Mouse (Mus musculus) forebrain, embryonic 15.5 days (tissue): ENCODE measurements at regions not wholly inside any gene's neighbourhood (a gene's known extent, or its start where the extent isn't known, plus 50 kb on each side); places are given as distances from the start of the nearest gene placed in this dataset.

ENCODE experiments used
- ATAC-seq: fragments of 200-750 bp; cut with Nextera tagmentation; replicated peaks from 2 replicates; pipeline ENCODE4 v1.8.0; 2017; ENCODE audit warnings: mild to moderate bottlenecking, moderate TSS enrichment, moderate library complexity
- H3K27ac ChIP-seq: fragments of 300-500 bp; sonication (generic); replicated peaks from 2 replicates; pipeline ENCODE4 v1.5.1; 2015; ENCODE audit warnings: mild to moderate bottlenecking, inconsistent platforms
- H3K27me3 ChIP-seq: fragments of 300-500 bp; sonication (generic); 2 replicates; pipeline ENCODE4 v1.6.1; 2015; ENCODE audit warnings: inconsistent platforms
- H3K36me3 ChIP-seq: fragments of 300-500 bp; sonication (generic); 2 replicates; pipeline ENCODE4 v1.6.1; 2015; ENCODE audit warnings: mild to moderate bottlenecking, inconsistent platforms
- H3K4me1 ChIP-seq: fragments of 300-500 bp; sonication (generic); 2 replicates; pipeline ENCODE4 v1.6.1; 2015; ENCODE audit warnings: inconsistent platforms
- H3K4me2 ChIP-seq: fragments of 300-500 bp; sonication (generic); replicated peaks from 2 replicates; pipeline ENCODE4 v1.6.1; 2015; ENCODE audit warnings: mild to moderate bottlenecking, inconsistent platforms
- H3K4me3 ChIP-seq: fragments of 300-500 bp; sonication (generic); 2 replicates; pipeline ENCODE4 v1.5.1; 2015; ENCODE audit warnings: mild to moderate bottlenecking, inconsistent platforms
- H3K9ac ChIP-seq: fragments of 300-500 bp; sonication (generic); replicated peaks from 2 replicates; pipeline ENCODE4 v1.6.1; 2015; ENCODE audit warnings: mild to moderate bottlenecking, inconsistent platforms
- H3K9me3 ChIP-seq: fragments of 300-500 bp; sonication (generic); 2 replicates; pipeline ENCODE4 v1.6.1; 2016; ENCODE audit warnings: inconsistent platforms
- WGBS: fragments of 180-500 bp; shearing (Covaris S2); methylation state at CpG from one replicate; pipeline ENCODE4 v1.1.7; 2015; ENCODE audit warnings: mixed read lengths; 5-methylcytosine and 5-hydroxymethylcytosine counted together

DNA sequence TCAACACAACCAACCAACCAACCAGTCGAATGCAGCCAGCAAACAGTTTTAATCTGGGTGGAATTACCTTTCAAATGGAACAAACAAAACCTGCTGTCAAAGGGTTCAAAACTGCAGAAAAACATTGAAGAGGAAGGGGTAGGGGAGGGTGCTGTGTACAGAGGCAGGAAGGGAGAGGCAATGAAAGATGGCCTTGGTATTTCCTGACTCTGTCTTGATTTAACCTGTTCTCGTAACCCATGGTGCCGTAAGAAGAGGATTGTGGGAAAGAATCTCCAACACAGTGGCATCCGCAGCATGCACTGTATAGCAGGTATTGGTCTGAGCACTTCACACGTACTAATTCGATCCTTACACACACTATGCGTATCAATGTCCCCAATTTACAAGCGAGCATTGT lies 88.8 kb upstream of the Rbms1 start:
- Histone ChIP-seq H3K4me1 (no peaks in the 10 kb centered on the region), H3K27me3 (no peaks in the 10 kb centered on the region), H3K4me3 (no peak overlapping the region), H3K27ac (no peak overlapping the region), H3K9me3 (no peaks in the 10 kb centered on the region), H3K36me3 (no peaks in the 10 kb centered on the region), H3K9ac (no peak overlapping the region), H3K4me2 (no peak overlapping the region)
- ATAC-seq = no peak
- 89% methylated on average over 8 of the region's 8 CpGs for WGBS

DNA sequence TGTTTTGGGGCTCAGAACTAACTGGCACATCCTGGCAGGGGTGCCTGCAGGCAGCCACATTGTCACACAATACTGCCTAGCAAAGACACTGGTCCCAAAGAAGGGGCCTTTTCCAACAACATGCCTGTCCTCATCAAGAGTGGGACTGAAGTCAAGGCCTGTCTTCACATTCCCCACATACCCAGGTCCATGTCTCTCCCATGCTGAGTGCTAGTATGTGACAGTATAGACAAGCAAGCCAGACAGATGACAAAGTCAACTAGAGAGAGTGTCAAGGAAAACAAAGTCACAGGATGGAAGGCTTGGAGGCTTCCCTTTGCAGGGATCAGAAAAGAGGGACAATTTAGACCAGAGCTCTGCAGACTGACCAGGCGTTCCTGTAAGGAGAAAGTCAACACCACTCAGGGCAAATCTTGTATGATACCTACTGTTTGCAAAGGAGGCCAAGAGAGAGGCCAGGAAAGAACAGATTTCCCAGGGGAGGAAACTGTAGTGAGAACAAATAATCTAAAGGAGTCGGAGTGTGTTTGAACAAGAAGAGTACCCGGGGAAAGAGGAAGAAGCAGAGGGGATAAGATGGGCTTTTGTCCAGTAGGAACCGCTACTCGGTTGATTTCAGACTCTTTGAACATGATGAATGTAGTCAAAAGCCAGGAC lies 83.2 kb upstream of the Rbms1 start:
- Histone ChIP-seq H3K27ac (no peak overlapping the region), H3K4me2 (no peak overlapping the region), H3K4me3 (no peak overlapping the region), H3K4me1 (no peaks in the 10 kb centered on the region), H3K9me3 (no peaks in the 10 kb centered on the region), H3K36me3 (no peaks in the 10 kb centered on the region), H3K27me3 (no peaks in the 10 kb centered on the region), H3K9ac (no peak overlapping the region)
- 86% methylated on average over 5 of the region's 5 CpGs for WGBS
- no peak for ATAC-seq

DNA sequence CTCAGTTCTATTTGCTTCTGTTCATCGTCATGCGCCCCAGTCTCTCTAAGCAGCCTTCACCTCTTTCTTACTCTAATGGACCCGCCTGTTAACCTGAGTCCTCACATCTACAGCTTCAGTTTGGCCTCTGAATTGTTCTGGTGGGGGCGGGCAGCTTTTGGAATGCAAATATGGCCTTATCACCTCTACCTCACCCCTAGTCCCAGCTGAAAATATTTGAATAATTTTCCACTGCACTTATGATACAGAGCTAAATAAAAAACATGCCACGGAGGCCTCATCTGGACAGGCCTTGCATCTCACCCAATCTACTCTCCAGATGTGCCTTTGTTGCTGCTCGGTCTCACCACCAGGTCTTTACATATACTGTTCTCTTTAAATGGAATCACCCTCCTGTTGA lies 82.5 kb upstream of the Rbms1 start:
- H3K9me3 ChIP-seq = no peaks in the 10 kb centered on the region
- no peak overlapping the region for H3K27ac ChIP-seq
- 87% methylated on average over 6 of the region's 6 CpGs for WGBS
- H3K9ac ChIP-seq = no peak overlapping the region
- H3K27me3 ChIP-seq = no peaks in the 10 kb centered on the region
- no peak overlapping the region for H3K4me2 ChIP-seq
- no peak for ATAC-seq
- no peak overlapping the region for H3K4me3 ChIP-seq
- no peaks in the 10 kb centered on the region for H3K36me3 ChIP-seq
- no peaks in the 10 kb centered on the region for H3K4me1 ChIP-seq

DNA sequence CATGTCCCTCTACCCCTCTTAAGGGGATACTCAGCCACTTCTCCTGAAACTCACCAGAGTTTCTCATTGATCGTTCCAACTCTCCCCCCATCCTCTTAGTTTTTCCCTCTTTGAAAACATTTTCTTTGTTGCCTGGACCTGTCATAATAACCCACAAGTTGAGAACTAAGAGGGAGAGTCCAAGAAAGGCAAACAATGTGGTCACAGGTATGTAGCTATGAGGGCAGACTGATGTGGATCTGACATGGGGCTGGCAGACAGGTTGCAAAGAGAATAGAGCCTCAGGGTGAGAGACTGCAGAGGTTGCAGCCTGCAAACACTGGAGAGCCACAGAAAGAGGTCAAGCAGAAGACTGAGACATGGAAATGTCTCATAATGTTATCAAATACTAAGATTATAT lies 69.9 kb upstream of the Rbms1 start:
- H3K9ac ChIP-seq = no peak overlapping the region
- ATAC-seq = no peak
- H3K36me3 ChIP-seq = no peaks in the 10 kb centered on the region
- no peak overlapping the region for H3K4me2 ChIP-seq
- H3K27me3 ChIP-seq = no peaks in the 10 kb centered on the region
- H3K27ac ChIP-seq = no peak overlapping the region
- H3K9me3 ChIP-seq = no peaks in the 10 kb centered on the region
- H3K4me1 ChIP-seq = no peaks in the 10 kb centered on the region
- H3K4me3 ChIP-seq = no peak overlapping the region
- WGBS = 90% methylated on average over 1 of the region's 1 CpGs

DNA sequence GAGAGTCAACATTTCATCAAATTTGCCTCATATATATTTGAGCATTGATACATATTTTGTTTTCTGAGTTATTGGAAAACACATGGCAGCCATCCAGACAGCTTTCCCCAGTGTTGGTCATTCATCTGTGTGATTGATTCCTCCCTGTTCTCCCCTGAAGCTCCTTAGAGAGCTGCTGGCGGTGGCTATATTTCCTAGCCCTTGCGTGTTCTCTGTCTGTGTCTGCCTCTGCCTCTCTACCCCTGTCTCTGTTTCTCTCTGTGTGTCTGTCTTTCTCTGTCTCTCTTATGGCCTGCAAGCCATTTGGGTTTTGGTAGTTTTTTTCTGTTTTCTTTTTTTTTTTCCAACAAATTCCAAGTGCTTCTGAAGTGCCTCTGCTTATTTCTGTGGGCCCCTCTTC lies 66.7 kb upstream of the Rbms1 start:
- no peak overlapping the region for H3K4me2 ChIP-seq
- H3K4me3 ChIP-seq = no peak overlapping the region
- 84% methylated on average over 2 of the region's 2 CpGs for WGBS
- no peak overlapping the region for H3K9ac ChIP-seq
- no peak overlapping the region for H3K27ac ChIP-seq
- no peaks in the 10 kb centered on the region for H3K36me3 ChIP-seq
- H3K4me1 ChIP-seq = no peaks in the 10 kb centered on the region
- ATAC-seq = no peak
- no peaks in the 10 kb centered on the region for H3K27me3 ChIP-seq
- H3K9me3 ChIP-seq = no peaks in the 10 kb centered on the region

DNA sequence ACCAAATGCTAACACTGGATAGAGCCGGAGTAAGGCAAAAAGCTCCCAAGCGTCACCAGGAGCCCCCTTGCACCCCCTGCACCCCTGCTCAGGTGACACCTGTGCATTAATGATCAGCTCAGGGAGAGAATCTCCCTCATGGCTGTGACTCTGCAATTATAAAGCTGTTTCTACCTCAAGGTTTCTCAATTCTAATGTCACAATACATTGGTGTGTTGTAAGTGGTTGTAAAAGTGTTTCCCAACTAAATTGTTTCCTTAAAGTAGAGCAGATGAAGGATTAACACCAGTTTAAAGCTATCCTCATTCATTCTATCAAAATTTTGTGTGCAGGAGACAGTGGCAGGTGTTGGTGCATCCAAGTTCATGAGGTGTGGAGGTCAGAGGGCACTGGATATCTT lies 65.6 kb upstream of the Rbms1 start:
- Histone ChIP-seq H3K27me3 (no peaks in the 10 kb centered on the region), H3K27ac (no peak overlapping the region), H3K4me2 (no peak overlapping the region), H3K4me1 (no peaks in the 10 kb centered on the region), H3K4me3 (no peak overlapping the region), H3K9me3 (no peaks in the 10 kb centered on the region), H3K36me3 (no peaks in the 10 kb centered on the region), H3K9ac (no peak overlapping the region)
- ATAC-seq = no peak
- 83% methylated on average over 2 of the region's 2 CpGs for whole genome bisulfite sequencing

DNA sequence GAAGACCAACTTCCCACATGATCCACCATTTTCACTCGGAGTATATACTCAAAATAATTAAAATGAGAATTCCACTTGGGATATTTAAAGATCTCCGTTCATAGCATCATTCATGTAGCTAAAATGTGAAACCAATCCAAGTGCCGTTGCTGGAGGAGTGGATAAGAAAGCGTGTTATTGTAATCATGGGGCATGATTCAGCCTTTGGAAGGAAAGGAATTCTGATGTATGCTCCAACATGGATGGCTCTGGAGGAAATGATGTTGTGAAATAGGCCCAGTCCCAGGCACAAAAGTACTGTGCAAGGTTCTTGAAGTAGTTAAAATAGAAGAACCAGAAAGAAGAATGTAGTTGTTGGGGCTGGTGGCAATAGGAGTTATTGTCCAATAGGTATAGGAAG lies 64.7 kb upstream of the Rbms1 start:
- no peaks in the 10 kb centered on the region for H3K4me1 ChIP-seq
- H3K4me3 ChIP-seq = no peak overlapping the region
- H3K9ac ChIP-seq = no peak overlapping the region
- no peak overlapping the region for H3K4me2 ChIP-seq
- H3K36me3 ChIP-seq = no peaks in the 10 kb centered on the region
- no peak overlapping the region for H3K27ac ChIP-seq
- WGBS = 88% methylated on average over 4 of the region's 4 CpGs
- no peaks in the 10 kb centered on the region for H3K9me3 ChIP-seq
- no peaks in the 10 kb centered on the region for H3K27me3 ChIP-seq
- ATAC-seq = no peak

DNA sequence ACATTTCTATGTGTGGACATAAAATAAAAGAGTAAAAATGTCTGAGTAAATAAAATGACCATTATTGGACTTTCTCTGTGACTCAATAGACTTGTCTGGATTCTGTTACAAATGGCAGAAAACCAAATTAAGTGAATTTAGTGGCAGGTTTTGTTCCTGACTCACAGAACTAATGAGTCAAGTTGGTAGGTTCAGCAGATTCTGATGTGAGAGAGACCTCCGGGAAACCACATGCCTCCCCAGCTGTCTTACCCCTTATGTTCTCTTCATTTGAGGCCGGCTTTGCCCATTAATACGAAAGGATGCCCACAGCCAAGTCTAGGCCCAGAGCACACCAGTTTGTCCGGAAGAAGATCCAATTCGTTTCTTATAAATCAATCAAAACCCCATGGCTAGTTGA lies 59.4 kb upstream of the Rbms1 start:
- no peak for ATAC-seq
- H3K4me1 ChIP-seq = no peaks in the 10 kb centered on the region
- H3K36me3 ChIP-seq = no peaks in the 10 kb centered on the region
- no peak overlapping the region for H3K4me3 ChIP-seq
- no peak overlapping the region for H3K27ac ChIP-seq
- H3K27me3 ChIP-seq = no peaks in the 10 kb centered on the region
- no peaks in the 10 kb centered on the region for H3K9me3 ChIP-seq
- WGBS = 64% methylated on average over 5 of the region's 5 CpGs
- H3K4me2 ChIP-seq = no peak overlapping the region
- H3K9ac ChIP-seq = no peak overlapping the region

DNA sequence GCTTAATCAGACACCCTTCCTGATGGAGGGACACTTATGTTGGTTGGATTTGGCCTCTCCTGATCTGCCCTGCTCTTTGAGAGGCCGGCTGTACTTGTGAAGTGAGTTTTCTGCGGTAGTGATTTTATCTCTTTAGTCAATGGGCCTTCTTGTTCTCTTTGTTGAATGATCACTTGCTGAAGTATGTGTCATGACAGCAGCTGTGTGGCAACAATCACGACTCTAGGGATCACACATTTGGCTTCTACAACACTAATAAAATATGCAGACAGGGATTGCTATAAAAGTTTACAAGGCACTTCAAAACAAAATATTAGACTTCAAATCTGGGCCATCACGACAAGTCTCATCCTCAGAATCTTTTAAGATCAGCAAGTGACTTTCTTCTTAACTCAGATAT lies 57.8 kb upstream of the Rbms1 start:
- Histone ChIP-seq H3K4me3 (no peak overlapping the region), H3K9ac (no peak overlapping the region), H3K27me3 (no peaks in the 10 kb centered on the region), H3K27ac (no peak overlapping the region), H3K4me2 (no peak overlapping the region), H3K9me3 (no peaks in the 10 kb centered on the region), H3K4me1 (no peaks in the 10 kb centered on the region), H3K36me3 (no peaks in the 10 kb centered on the region)
- WGBS = 72% methylated on average over 4 of the region's 4 CpGs
- ATAC-seq = no peak

DNA sequence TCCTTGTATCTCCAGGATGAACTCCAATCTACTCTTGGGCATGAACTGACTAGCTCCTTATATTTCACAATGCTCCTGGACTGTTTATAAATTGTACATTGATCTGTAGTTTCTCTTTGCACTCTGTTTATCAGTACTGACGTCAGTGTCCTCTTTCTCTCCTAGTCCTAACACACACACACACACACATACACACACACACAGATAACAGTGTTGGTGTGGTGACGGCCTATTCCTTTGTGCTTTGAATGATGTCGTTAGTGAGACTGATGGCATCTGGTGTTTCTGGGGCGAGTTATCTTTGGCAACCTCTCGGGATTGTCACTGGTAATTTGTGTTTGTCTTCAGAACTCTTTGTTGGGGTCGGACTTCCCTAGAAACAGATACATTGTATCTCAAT lies 50.0 kb upstream of the Rbms1 start:
- no peak overlapping the region for H3K4me3 ChIP-seq
- no peaks in the 10 kb centered on the region for H3K4me1 ChIP-seq
- H3K9ac ChIP-seq = no peak overlapping the region
- H3K27ac ChIP-seq = no peak overlapping the region
- no peaks in the 10 kb centered on the region for H3K36me3 ChIP-seq
- WGBS = 25% methylated on average over 6 of the region's 6 CpGs
- H3K9me3 ChIP-seq = no peaks in the 10 kb centered on the region
- H3K27me3 ChIP-seq = no peaks in the 10 kb centered on the region
- ATAC-seq = no peak
- no peak overlapping the region for H3K4me2 ChIP-seq
